In the genomic region with DNA sequence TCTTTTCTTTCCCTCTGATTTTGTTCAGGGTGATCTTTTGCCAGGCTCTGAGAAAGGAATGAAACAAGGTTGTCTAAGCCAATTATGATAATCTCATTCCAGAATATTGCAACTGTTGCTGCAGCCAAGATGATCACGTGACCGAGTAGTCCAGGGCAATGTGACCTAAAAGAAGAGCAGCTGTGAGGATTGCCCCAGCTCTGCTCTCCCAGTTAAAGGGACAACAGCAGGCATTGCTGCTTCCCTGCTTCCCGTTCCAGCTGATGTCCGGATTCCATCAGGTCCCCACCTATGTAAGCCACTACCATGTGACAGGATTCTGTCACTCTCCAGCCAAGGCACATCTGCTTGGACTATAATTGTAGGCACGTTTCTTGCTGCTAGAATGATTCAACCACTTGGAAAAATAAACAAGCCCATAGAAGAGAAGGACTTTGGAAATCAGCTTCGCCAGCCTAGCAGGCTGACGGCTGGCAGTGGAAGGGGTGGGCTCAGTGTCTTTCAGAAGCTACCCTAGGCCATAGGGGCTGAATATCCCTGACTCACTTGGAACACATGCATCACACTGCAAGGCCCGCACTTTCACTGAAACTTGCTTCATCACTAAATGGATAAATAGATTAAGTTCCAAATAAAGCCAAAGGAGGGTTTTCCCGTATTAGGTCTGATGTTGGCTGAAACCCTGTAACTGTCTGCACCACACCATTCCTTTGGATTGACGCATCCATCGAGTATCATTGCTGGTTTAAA, we compare ENCODE assay signal across 8 mouse cellular contexts. TPM values are rescaled to one million over a fixed set of nuclear protein-coding genes. Genes with fewer than 3 reads are reported as not detected.
DNase-seq lines count a peak whose midpoint lies in the region.

No protein-coding gene starts in this region.

- intact Hi-C loops in heart, postnatal 25 days (cut with DNase I): loop anchor here (10.0 kb wide), 1 partner anchor 212 kb away; the partner anchor contains the start of genes Vti1a and Zdhhc6

- peak; percentile 81 for DNase-seq in adrenal gland, adult 2 months
- DNase-seq in adrenal gland, adult 18-20 months (ENCODE audit: low spot score in 2 of 2): no peak
- DNase-seq in urinary bladder, postnatal 25 days (ENCODE audit: low spot score): peak; percentile 48
- DNase-seq in urinary bladder, postnatal 10 days (ENCODE audit: low spot score): no peak
- DNase-seq in heart, postnatal 25 days (ENCODE audit: low spot score): peak; percentile 67
- DNase-seq in lung, adult 18-20 months: peak; percentile 66 to 77
- peak; percentile 77 for DNase-seq in retina, postnatal 7 days (ENCODE audit: low read depth, low spot score)
- DNase-seq in c-Kit-positive CD71-positive TER-119-positive erythroid progenitor cells, embryonic 14.5 days (ENCODE audit: low spot score): no peak

RNA-seq across cellular contexts. Expression of gene Gpam, which starts 23.8 kb away (rescaled TPM):
- total RNA-seq in adrenal gland, adult 2 months (2021): 100 to 1,000 TPM; 199 to 552 TPM
- 134 and 233 TPM in 2 replicates for polyA plus RNA-seq in adrenal gland, adult 2 months (2012; rRNA removed)
- 100 to 1,000 TPM in 1 of 2 experiments, 10 to 100 TPM in 1; 87.8 to 419 TPM for total RNA-seq in adrenal gland, adult 18-20 months (2021)
- 100 to 1,000 TPM; 143 to 173 TPM for total RNA-seq in heart, postnatal 25 days (2021)

Comparison
In these comparisons a context has a peak if more than half of its experiments do, and no peak if none do; other contexts are left out.
1. DNase-seq: peak in adrenal gland, adult 2 months (single experiment), urinary bladder, postnatal 25 days (single experiment), heart, postnatal 25 days (single experiment), lung, adult 18-20 months (2 of 2) and retina, postnatal 7 days (single experiment); none in adrenal gland, adult 18-20 months (0 of 2), urinary bladder, postnatal 10 days (single experiment) and c-Kit-positive CD71-positive TER-119-positive erythroid progenitor cells, embryonic 14.5 days (single experiment).